ENCODE assay signal across 36 mouse cellular contexts in genomic region chr8:117054146-117054545, GRCm38 (mm10). TPM values are rescaled to one million over a fixed set of nuclear protein-coding genes. Genes with fewer than 3 reads are reported as not detected.
"Had no signal": no experiment of that assay in that cellular context is flagged by ENCODE, and none has a peak within 500 bp of the region (broad histone marks: within the 10 kb centered on the region; RNA-seq: fewer than 3 reads in every experiment).

No protein-coding gene starts in this region.

- H3K9me3 ChIP-seq: heart, embryonic 10.5 days; heart, embryonic 12.5 days; hindbrain, embryonic 10.5 days; hindbrain, embryonic 12.5 days; intestine, embryonic 15.5 days; limb, embryonic 13.5 days; limb, embryonic 15.5 days; liver, embryonic 12.5 days had no signal

- H3K27ac ChIP-seq: gastrocnemius, adult 2 months; heart, embryonic 10.5 days; hindbrain, embryonic 10.5 days; hindbrain, embryonic 12.5 days; hindbrain, embryonic 14.5 days; intestine, embryonic 15.5 days; layer of hippocampus, adult 2 months; limb, embryonic 13.5 days; limb, embryonic 15.5 days; liver, embryonic 12.5 days had no signal

- DNase-seq: gastrocnemius, adult 2 months; gastrocnemius, postnatal 10 days; gastrocnemius, postnatal 25 days; heart, adult 18-20 months; heart, postnatal 10 days; heart, postnatal 4 days; kidney, adult 18-20 months; kidney, adult 8-10 months; kidney, postnatal 10 days; kidney, postnatal 25 days; kidney, postnatal 4 days; left cerebral cortex, postnatal 4 days had no signal

- H3K36me3 ChIP-seq: heart, embryonic 10.5 days; heart, embryonic 12.5 days; hindbrain, embryonic 10.5 days; hindbrain, embryonic 12.5 days; intestine, embryonic 15.5 days; limb, embryonic 13.5 days; limb, embryonic 15.5 days; liver, embryonic 12.5 days had no signal

- ATAC-seq: hindbrain, embryonic 16.5 days; inflammation-experienced regulatory T-cells, adult 6 months; liver, embryonic 12.5 days had no signal

- H3K9ac ChIP-seq: heart, embryonic 12.5 days; hindbrain, embryonic 12.5 days; hindbrain, embryonic 14.5 days; intestine, embryonic 15.5 days; limb, embryonic 13.5 days; limb, embryonic 15.5 days; liver, embryonic 12.5 days had no signal

- H3K4me3 ChIP-seq: gastrocnemius, adult 2 months; heart, embryonic 10.5 days; heart, embryonic 12.5 days; hindbrain, embryonic 10.5 days; hindbrain, embryonic 12.5 days; intestine, embryonic 15.5 days; layer of hippocampus, adult 2 months; limb, embryonic 13.5 days; limb, embryonic 15.5 days; liver, embryonic 12.5 days had no signal

- H3K27me3 ChIP-seq: hindbrain, embryonic 12.5 days; intestine, embryonic 15.5 days; limb, embryonic 13.5 days; limb, embryonic 15.5 days had no signal

- H3K4me1 ChIP-seq: hindbrain, embryonic 12.5 days; intestine, embryonic 15.5 days; limb, embryonic 13.5 days; limb, embryonic 15.5 days had no signal

- H3K4me2 ChIP-seq: heart, embryonic 12.5 days; hindbrain, embryonic 12.5 days; hindbrain, embryonic 14.5 days; intestine, embryonic 15.5 days; limb, embryonic 13.5 days; limb, embryonic 15.5 days; liver, embryonic 12.5 days had no signal

RNA-seq across cellular contexts. Expression of gene Pkd1l2, which starts 28.1 kb away (rescaled TPM):
- total RNA-seq: granulocyte monocyte progenitor cell, adult 5-6 weeks; heart, adult 18-20 months; heart, postnatal 25 days; left cerebral cortex, postnatal 10 days; left cerebral cortex, postnatal 4 days; liver, adult 2 months had no signal
- polyA plus RNA-seq: heart, embryonic 16.5 days; hindbrain, embryonic 10.5 days; hindbrain, embryonic 12.5 days; intestine, embryonic 15.5 days; kidney, embryonic 14.5 days; limb, embryonic 11.5 days; limb, embryonic 13.5 days; liver, adult 2 months had no signal

RNA-seq across cellular contexts. Expression of gene Bco1, which starts 41.5 kb away (rescaled TPM):
- total RNA-seq: gastrocnemius, adult 2 months; gastrocnemius, postnatal 10 days; gastrocnemius, postnatal 25 days; heart, adult 8-10 months; heart, postnatal 25 days; heart, postnatal 4 days; layer of hippocampus, adult 2 months; layer of hippocampus, postnatal 25 days; left cerebral cortex, adult 8-10 months; left cerebral cortex, postnatal 10 days; left cerebral cortex, postnatal 25 days had no signal
- polyA plus RNA-seq: heart, embryonic 14.5 days; heart, embryonic 16.5 days; inflammation-experienced regulatory T-cells, adult 6 months; limb, embryonic 11.5 days had no signal
